Mouse (Mus musculus): Measurements from ENCODE around the gene Gm28171. TPM values are rescaled to one million over a fixed set of nuclear protein-coding genes. Genes with fewer than 3 reads are reported as not detected.
"Not testable (repeated sequence)": the region's sequence is repeated elsewhere in the genome, so short reads cannot be mapped to it uniquely, and the experiment has no call there.

The Gm28171 gene
- not detected in 2 replicates for polyA plus RNA-seq (2015; fragmentation: Nextera tagmentation; extraction: Ambion mirVana)

GRCm38 (mm10) chrY:5793095-5793494, at the start of gene Gm28171:
Gene Gm28171, plus strand, starts transcription at chrY:5793395.
- not testable (repeated sequence) for ATAC-seq (ENCODE audit: low read depth); H3K4me1 ChIP-seq (replicated peaks); H3K36me3 ChIP-seq; H3K27ac ChIP-seq; DNase-seq; H3K9ac ChIP-seq; H3K4me2 ChIP-seq; H3K9me3 ChIP-seq (replicated peaks); H3K4me3 ChIP-seq (replicated peaks); H3K27me3 ChIP-seq
- WGBS (ENCODE audit: insufficient replicate concordance), result no CpG with 5 or more reads among the region's 1 CpGs

Other genes with a start within 250 kb of the Gm28171 start
- gene Gm21854, start 136.4 kb upstream of the Gm28171 start, polyA plus RNA-seq (2015; fragmentation: Nextera tagmentation; extraction: Ambion mirVana), result not detected in 2 replicates
- not detected in 2 replicates for gene Gm20914, start 67.4 kb upstream of the Gm28171 start, polyA plus RNA-seq (2015; fragmentation: Nextera tagmentation; extraction: Ambion mirVana)
- not detected in 2 replicates for gene Gm21778, start 149.1 kb downstream of the Gm28171 start, polyA plus RNA-seq (2015; fragmentation: Nextera tagmentation; extraction: Ambion mirVana)

Data from liver, embryonic 13.5 days (tissue).